Mouse (Mus musculus) erythroblast, adult 5-6 weeks (primary cell): ENCODE results near the gene Vps16. TPM values are rescaled to one million over a fixed set of nuclear protein-coding genes. Genes with fewer than 3 reads are reported as not detected.
A peak's percentile ranks its signal among the peaks of the same experiment; 100 is the strongest.

Source experiments
- ATAC-seq: replicated peaks from 2 replicates; pipeline ENCODE4 v1.8.0; 2016; ENCODE audit warnings: moderate number of reproducible peaks, mild to moderate bottlenecking, moderate TSS enrichment, inconsistent platforms; ENCODE audit not compliant: poor library complexity, low FRiP score, severe bottlenecking
- total RNA-seq, 2 experiments: library from RNA; stranded (forward) in 1 of 2; stranded (reverse) in 1 of 2; fragments of 150-400 nt in 1 of 2; fragments of 200-764, 138-1000 nt in 1 of 2; gene quantifications; 2 replicates each; pipeline versions ENCODE4 v1.2.3 to v1.2.4; 2015 to 2017; ENCODE audit warnings: low replicate concordance in 2 of 2

Vps16 gene
- 35.1 and 78.4 TPM in 2 replicates for total RNA-seq (2015; ENCODE audit: low replicate concordance)
- total RNA-seq (2017; ENCODE audit: low replicate concordance), result 37.1 and 47.7 TPM in 2 replicates

GRCm38 (mm10) chr2:130424126-130424853 is at the start of gene Vps16, which contains the start of gene Pced1a:
TSS of gene Vps16 (plus strand) at chr2:130424339.
TSS of gene Pced1a (minus strand) at chr2:130424701.
- peak; percentile 91 for ATAC-seq

DNA sequence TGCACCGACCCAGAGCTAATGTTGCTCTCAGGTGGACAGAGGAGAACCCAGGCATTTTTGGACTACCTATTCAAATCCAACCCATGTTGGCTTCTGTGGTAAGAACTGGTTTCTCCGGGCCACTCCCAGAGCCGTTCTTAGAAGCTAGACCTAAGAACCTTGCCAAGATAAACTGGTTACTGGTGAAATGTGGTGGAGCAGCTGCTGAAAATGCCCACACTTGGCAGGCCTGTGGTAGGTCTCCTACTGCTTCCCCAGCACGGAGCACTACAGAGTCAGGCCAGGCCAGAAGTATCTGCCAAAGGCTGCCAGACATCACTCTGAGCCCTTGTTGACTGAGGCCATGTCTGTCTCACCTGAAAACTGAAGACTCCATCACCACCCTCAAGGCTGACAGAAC is 49.2 kb upstream of the Vps16 start:
- ATAC-seq, result no peak

DNA sequence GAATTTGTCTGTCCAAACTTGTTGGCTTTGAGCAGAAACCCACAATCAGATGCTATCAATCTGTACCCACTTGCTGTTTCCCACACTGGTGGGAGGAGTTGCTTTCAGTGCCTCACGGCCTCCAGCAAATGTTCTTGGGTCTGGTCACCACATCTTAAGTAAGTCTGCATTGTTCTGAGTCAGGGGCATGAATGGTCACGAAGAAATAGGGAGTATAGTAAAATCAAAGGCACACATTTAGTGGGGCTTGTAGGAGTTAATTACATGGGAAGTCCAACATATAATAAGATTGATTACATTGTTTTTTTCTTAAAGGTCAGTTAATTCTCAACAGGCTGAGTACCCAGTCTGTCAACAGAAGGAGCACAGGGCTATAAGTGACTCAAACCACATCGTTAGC is 40.9 kb upstream of the Vps16 start:
- ATAC-seq, result no peak

- no peak for ATAC-seq
These were observed 40.2 kb upstream of the Vps16 start for GRCm38 (mm10) chr2:130383895-130384294.

DNA sequence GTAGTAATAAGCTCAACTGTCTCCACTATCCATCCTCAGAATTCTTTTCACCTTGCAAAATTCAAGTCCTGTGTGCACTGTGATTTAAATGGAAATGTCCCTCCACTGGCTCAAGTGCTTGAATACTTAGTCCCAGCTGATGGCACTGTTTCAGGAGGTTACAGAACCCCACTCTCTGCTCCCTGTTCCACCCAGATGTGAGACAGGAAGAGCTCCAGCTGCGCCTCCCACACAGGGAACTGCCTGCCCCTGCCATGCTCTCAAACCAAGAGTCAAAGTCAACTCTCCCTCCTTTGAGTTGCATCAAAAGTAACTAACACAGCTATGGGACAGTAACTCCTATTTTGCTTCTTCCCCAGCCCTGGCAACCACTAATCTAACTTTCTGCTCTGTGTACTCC is 37.9 kb upstream of the Vps16 start:
- ATAC-seq, result no peak

GRCm38 (mm10) chr2:130388796-130389195 is 35.3 kb upstream of the Vps16 start:
- no peak for ATAC-seq

DNA sequence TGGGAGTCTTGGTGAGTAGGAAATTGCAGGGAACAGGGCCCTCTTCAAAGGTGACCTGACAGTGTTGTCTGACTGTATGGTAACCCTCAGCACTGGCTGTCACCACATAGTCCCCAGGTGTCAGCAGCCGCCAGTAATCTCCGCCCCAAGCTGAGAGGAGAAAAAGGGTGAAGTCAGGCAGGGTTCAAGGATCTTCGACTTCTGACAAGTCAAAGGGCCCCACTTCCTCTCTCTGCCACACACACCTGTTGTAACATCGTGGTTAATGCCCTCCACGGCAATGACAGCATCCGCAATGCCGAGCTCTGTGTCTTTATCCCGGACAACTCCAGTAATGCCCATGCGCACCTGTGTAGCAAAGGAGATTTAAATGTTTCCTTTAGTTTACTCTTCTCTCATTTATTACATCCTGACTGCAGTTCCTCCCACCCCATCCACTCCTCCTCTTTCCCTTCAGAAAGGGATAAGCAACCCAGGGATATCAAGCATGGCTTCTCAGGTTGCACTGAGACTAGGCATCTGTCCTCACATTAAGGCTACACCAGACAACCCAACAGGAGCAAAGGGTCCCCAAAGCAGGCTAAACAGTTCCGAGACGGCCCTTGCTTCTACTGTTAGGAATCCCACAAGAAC is 33.0 kb upstream of the Vps16 start:
- no peak for ATAC-seq

DNA sequence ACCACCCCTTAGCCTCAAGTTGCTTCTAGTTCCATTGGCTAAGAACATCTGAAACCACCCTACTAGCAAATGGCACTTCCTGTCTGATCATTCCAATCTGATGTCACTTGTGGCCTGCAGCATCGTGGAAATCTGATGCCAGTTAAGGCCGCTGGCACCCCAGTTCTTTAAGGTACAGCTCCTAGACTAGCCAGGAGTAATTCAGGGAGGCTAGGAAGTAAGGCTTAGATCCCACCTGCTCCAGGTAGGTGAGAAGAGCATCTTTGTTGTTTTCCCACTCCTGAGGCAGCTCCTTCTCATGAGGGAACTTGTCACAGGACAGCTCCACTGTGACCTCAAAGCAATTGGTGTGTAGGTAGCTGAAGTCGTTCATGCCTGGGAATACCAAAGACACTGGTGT is 31.3 kb upstream of the Vps16 start:
- no peak for ATAC-seq

GRCm38 (mm10) chr2:130395696-130396095 is 28.4 kb upstream of the Vps16 start:
- ATAC-seq, result no peak

- ATAC-seq, result no peak
These were observed 26.8 kb upstream of the Vps16 start, which contains the start of gene Cpxm1 for GRCm38 (mm10) chr2:130397186-130397985. TSS of gene Cpxm1 (minus strand) at chr2:130397574.

- no peak for ATAC-seq
These were observed 26.0 kb upstream of the Vps16 start for GRCm38 (mm10) chr2:130398091-130398490.

- no peak for ATAC-seq
These were observed 24.1 kb upstream of the Vps16 start for GRCm38 (mm10) chr2:130400046-130400445.

GRCm38 (mm10) chr2:130401891-130402290 is 22.2 kb upstream of the Vps16 start:
- no peak for ATAC-seq

DNA sequence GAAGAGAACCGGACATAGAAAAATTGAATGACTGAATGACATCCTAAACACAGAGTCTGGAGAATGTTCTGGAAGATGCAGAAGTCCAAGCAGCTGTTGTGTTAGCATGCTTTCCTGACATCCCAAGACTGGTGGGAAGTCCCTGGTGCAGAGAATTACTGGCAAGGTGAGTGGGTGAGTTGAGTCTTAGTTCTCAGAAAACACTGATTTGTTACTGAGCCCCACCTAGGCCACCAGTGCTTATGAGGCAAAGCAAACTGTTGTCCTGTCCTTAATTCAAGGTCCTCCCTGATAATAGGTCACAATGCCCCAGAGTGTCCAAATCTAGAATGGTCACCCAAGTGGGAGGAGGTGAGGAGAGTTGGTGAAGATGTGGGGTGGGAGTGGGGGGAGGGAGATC is 19.2 kb upstream of the Vps16 start, which contains the start of the genes Gm28372 and 1700020A23Rik:
Gene Gm28372, plus strand, starts transcription at position 301 of the 400 bp plus-strand sequence.
Gene 1700020A23Rik, plus strand, starts transcription at position 321 of the 400 bp plus-strand sequence.
- no peak for ATAC-seq

DNA sequence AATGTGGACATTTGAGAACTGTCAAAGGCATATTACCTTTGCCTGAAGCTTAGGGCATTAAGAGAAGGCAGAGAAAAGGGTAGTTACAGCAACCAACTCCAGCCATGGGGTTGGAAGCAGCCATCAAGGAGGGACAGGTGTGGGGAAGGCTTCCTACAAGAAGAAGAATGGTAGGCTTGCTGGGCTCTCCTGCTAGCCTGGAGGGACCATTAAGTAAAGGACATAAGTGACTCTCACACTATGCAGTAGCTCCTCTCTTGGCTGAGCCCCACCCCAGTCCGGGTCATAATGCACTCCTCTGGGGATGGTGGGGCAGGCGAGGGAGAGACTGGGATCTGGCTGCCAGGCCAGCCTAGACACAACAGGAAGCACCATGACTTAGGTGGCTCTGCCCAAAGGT is 18.0 kb upstream of the Vps16 start, which contains the start of gene Tmem239:
Gene Tmem239, plus strand, starts transcription at position 301 of the 400 bp plus-strand sequence.
- ATAC-seq, result no peak

- no peak for ATAC-seq
These were observed 15.9 kb upstream of the Vps16 start for GRCm38 (mm10) chr2:130408194-130408593.

- ATAC-seq, result peak; percentile 73; the same call in 1 of the 2 replicates
These were observed 12.3 kb upstream of the Vps16 start for GRCm38 (mm10) chr2:130411558-130412495.

DNA sequence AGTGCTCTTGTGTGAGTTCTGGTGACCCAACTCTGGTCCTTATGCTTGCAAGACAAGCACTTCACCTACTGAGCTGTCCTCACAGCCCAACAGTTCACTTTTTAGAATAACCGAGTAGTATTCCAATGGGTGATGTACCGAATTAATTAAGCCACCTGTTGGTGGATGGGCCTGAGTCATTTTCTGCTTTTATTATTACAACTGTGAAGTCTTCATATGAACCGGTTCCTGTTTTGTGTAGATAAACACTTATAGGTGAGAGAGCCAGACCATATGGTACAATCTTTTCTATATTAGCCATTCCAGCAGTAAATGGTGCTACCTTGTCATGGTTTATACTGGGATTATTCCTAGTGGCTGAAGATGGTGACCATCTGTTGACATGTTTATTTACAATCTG is 11.4 kb upstream of the Vps16 start:
- ATAC-seq, result no peak
